Mouse (Mus musculus): ENCODE measurements around the gene B4galt4. TPM values are rescaled to one million over a fixed set of nuclear protein-coding genes. Genes with fewer than 3 reads are reported as not detected.

Gene B4galt4
- polyA plus RNA-seq, 1 experiment = 22.1 TPM

DNA sequence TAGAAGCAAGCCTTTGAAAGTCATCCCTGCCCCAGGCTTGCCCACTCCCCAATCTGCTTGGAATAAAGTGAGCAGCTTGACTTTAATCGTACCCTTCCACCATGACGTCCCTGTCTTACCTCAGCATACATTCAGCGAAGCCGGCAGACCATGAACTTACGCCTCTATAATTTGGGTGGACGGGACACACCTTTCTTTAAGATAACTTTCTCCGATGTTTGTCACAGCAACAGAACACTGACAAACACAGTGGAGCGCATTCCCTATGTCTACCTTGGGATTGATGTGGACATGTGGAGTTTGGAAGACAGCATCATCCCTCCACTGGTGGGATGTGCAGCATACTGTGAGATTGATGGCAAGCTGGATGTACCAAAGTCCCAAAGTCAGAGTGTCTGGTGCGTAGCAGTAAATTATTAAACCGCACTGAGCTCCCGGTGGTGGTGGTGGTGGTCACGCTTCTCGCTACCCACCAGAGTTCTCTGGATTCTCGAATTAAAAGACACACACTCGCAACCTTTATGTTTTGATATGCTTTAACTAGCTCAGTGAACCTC is 13.4 kb upstream of the B4galt4 start:
- no peak for DNase-seq (ENCODE audit: extremely low spot score in 1 of 2, low spot score in 1 of 2)

DNA sequence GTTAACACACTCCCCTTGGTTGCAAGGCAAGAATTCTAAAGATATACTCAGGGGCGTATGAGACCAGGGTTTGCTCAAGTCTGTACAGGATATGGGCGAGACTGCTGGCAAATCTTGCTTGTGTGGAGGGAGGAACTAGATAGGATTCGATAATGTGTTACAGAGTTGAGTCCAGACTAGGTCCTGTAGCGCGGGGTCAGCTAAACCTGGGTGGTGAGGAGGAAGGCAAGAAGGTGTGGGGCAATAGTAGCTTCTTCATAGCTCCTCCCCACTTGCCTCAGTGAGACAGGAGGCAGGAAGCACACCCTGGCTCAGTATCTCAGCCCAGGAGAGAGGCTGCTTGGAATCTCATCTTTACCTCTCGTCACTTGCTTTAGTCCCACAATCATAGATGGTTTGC is 12.9 kb upstream of the B4galt4 start:
- DNase-seq (ENCODE audit: extremely low spot score in 1 of 2, low spot score in 1 of 2) = no peak

GRCm38 (mm10) chr16:38729610-38730288 is 12.3 kb upstream of the B4galt4 start:
- peak in 1 of 2 experiments; percentile 80 for DNase-seq (ENCODE audit: extremely low spot score in 1 of 2, low spot score in 1 of 2)

- no peak for DNase-seq (ENCODE audit: extremely low spot score in 1 of 2, low spot score in 1 of 2)
Observed at GRCm38 (mm10) chr16:38730921-38731320, 11.1 kb upstream of the B4galt4 start.

DNA sequence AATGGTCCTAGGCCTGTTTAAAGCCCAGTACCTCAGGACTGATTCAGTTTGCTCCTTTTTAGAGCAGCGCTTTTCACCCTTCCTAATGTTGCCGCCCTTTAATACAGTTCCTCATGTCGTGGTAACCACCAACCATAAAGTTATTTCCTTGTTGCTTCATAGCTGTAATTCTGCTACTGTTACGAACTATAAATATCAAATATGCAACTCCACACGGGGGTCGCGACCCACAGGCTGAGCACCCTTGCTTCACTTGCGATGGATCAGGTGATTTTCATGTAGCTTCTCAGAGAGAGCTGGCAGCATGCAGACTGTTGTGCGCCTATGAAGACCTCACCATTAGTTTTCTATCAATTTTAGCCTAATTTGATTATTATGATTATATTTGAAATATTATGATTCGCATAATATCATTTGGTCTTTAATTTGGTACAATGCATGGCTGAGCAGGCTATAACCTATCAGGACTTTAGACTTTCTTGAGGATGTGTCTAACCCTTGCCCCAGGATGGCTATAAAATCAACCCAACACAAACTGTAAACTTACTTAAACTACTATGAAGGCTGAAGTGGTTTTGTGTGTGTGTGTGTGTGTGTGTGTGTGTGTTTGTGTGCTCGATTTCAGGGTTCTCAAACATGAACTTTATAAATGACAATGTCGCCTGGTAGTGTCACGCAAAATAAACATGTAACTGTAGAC is 710 bp upstream of the B4galt4 start:
- DNase-seq (ENCODE audit: extremely low spot score in 1 of 2, low spot score in 1 of 2) = no peak

DNA sequence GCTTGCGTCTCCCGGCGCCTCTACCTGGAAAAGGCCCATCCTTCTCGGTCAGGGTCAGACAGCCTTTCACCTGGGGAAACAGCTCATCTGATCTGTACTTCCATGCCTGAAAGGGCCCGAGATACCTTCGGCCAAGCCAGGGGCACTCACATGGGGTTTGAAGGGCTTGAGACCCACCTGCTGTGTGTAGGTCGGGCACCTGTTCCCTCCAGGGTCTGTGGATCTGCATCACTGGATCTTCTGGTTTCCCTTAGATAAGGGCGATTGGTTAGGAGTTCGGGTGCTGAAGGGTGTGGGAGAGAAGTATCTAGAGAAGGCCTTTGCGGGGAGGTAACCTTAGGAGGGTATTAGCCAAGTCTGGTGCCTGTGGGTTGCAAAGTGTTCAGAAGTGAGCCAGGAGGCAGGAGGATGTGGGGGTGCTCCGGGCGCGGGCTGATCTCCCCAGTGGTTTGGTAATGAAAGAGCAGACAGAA is 631 bp downstream of the B4galt4 start:
- DNase-seq (ENCODE audit: extremely low spot score in 1 of 2, low spot score in 1 of 2) = peak in 1 of 2 experiments; percentile 50

DNA sequence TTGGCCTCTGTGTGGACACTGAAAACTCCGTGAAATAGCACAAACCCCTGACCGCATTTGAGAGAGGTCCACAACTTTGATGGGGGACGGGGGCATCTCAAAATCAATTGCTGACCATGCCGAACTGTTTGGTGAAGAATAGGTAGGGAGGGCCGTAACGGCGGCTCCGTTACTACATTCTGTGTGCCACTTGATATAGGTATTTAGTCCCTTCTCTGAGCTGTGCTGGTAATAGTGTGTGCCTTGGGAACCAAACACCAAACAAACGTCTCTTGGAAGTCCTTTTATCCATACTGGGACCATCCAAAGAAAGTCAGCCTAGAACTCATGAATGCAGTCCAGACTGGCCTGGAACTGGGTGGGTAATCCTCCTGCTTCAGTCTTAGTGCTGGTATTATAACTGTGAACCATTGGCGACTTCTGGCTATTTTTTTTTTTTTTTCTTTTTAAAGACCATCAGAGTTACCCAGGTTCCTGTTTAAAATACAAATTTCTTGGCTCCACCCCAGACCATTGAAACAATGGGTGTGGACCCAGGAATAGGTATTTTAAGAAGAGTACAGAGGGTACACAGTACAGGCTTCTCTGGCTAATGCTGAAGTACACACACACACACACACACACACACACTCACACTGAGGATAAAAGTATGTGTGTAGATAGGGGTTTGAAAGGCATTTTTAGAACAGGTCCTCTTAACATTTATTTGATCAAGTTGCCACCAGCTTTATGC is 2.0 kb downstream of the B4galt4 start:
- DNase-seq (ENCODE audit: extremely low spot score in 1 of 2, low spot score in 1 of 2) = no peak

GRCm38 (mm10) chr16:38750803-38751202 is 8.7 kb downstream of the B4galt4 start:
- no peak for DNase-seq (ENCODE audit: extremely low spot score in 1 of 2, low spot score in 1 of 2)

GRCm38 (mm10) chr16:38753631-38754030 is 11.6 kb downstream of the B4galt4 start:
- DNase-seq (ENCODE audit: extremely low spot score in 1 of 2, low spot score in 1 of 2) = no peak

- no peak for DNase-seq (ENCODE audit: extremely low spot score in 1 of 2, low spot score in 1 of 2)
Observed at GRCm38 (mm10) chr16:38755452-38756176, 13.6 kb downstream of the B4galt4 start.

- DNase-seq (ENCODE audit: extremely low spot score in 1 of 2, low spot score in 1 of 2) = no peak
Observed at GRCm38 (mm10) chr16:38756177-38756503, 14.1 kb downstream of the B4galt4 start.

DNA sequence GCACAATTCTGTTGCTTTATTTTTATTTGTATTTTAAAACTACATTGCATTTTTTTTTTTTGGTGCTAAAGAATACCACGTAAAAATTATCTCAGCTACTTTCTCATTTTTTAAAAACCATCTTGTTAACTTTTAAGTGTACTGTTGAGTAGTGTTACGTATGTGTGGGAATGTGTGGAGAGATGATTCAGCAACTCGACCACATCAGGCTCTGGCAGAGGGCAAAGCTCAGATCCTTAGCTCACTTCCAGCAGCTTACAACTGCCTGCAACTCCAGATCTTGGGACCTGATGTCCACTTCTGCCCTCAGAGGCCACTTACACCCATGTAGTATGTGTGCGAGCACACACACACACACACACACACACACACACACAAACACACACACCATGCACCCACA is 14.5 kb downstream of the B4galt4 start:
- no peak for DNase-seq (ENCODE audit: extremely low spot score in 1 of 2, low spot score in 1 of 2)

DNA sequence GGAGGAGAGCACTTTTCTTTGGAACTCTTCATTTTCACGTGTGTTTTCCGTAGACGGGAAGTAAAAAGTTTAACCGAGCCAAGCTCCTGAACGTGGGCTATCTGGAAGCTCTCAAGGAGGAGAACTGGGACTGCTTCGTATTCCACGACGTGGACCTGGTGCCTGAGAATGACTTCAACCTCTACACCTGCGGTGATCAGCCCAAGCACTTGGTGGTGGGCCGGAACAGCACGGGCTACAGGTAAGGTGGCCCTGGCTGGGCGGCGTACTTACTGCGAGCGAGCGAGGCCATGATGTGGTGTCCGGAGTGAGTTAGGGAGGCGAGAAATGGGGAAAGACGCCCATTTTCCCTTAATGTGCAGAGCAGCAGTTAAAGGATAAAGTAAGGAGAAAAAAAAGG is 15.6 kb downstream of the B4galt4 start:
- DNase-seq (ENCODE audit: extremely low spot score in 1 of 2, low spot score in 1 of 2) = no peak

DNA sequence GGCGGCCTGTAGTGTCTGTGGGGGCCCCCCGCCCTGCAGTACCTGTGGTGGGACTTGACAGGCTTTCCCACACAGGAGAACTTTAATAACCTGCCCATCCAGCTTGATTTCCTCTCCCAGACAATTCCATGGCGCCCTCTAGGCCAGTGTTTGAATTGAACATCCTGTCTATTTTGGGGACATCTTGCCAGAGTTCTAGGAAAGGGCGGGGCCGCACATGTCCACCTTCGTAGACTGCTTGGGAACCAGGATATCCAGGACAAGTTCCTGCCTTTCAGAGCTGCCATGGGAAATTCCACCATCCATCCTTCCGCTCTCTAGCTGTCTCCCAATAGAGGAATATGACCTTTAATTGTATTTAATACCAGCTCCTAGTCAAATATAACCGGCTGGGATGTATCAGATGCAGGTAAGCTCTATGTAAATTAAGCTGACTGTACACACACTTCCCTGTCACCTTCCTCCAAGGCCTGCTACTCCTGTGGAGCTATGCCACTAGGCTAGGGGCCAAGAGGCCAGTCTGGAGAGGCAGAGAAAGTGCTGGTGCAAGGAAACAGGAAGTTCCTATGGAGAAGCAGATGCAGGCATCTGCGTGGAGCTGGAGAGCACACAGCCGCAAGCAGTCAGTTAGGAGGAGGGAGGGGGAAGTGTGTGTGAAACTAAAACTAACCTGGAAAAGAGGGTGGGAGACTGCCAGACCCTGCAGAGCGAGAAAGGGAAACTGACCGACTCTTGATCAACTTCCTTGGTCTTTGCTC is 16.2 kb downstream of the B4galt4 start:
- DNase-seq (ENCODE audit: extremely low spot score in 1 of 2, low spot score in 1 of 2) = no peak

- DNase-seq (ENCODE audit: extremely low spot score in 1 of 2, low spot score in 1 of 2) = no peak
Observed at GRCm38 (mm10) chr16:38760239-38760638, 18.2 kb downstream of the B4galt4 start.

- DNase-seq (ENCODE audit: extremely low spot score in 1 of 2, low spot score in 1 of 2) = no peak
Observed at GRCm38 (mm10) chr16:38760834-38761375, 18.8 kb downstream of the B4galt4 start.

DNA sequence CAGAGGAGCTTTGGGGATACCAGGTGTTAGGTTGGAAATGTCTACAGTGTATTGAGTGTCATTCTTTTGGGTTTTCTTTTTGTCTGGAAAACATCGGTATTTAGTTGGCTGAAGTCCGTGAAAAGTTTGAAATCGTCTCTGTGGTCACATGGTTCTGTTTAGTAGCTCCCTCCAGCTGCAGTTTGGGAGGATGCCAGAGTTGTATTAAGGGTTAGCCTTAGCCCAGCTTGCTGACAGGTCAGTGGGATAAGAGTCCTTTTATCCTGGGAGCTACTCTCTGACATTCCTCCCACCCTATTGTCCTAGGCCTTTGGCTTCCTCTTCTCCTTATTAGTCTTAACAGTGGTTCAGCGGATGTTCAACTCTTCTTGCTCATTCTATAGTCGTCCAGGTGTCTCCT is 19.9 kb downstream of the B4galt4 start:
- DNase-seq (ENCODE audit: extremely low spot score in 1 of 2, low spot score in 1 of 2) = no peak

DNA sequence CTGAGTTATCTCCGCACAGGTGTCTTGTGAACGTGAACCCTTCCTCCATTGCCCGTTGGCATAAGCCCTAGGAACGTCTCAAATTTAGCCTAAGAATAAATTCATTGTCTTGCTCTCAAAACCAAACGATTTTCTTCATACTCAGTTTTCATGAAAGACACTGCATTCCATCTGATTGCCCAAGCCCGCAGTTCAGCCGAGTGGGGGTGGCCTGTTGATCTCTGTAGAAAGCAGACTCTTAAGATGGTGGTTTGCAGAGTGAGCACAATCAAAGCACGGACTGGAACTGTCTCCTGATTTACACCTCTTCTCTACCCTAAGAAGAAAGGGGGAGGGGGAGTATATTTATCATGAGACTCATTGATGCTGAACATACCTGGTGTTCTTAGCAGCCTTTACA is 20.3 kb downstream of the B4galt4 start:
- DNase-seq (ENCODE audit: extremely low spot score in 1 of 2, low spot score in 1 of 2) = no peak

DNA sequence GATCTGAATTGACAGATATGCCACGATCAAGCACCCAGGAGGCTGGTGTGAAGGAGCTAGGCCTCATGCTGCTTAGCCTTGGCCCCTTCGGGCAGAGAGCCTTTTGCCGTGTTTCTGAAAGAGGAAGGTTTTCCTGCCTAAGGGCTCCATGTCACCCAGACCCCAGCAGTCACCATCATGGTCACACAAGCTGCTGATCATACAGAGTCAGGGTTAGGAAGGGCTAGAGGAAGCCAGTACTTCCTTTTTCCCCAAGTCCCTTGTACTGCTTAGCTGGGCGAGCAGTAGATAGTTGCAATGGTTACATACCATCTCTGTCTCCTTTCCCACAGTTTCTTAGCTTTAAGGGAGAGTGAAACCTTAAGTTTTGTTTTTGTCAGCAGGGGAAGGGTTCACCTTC is 21.4 kb downstream of the B4galt4 start:
- DNase-seq (ENCODE audit: extremely low spot score in 1 of 2, low spot score in 1 of 2) = no peak

- no peak for DNase-seq (ENCODE audit: extremely low spot score in 1 of 2, low spot score in 1 of 2)
Observed at GRCm38 (mm10) chr16:38766671-38767070, 24.6 kb downstream of the B4galt4 start.
